Mouse (Mus musculus) liver, adult 2 months (tissue): ENCODE data around the gene Sfxn2.

Source experiments
- CTCF ChIP-seq: fragments of 200-500 bp; IDR thresholded peaks from 2 replicates; pipeline ENCODE4 v1.5.1; 2011; ENCODE audit warnings: low read depth, low read length, control low read depth
- POLR2A ChIP-seq: fragments of 200-500 bp; IDR thresholded peaks from 2 replicates; pipeline ENCODE4 v1.6.1; 2011; ENCODE audit warnings: low read length, control low read depth; ENCODE audit not compliant: insufficient read depth; ENCODE audit errors: extremely low read depth

GRCm38 (mm10) chr19:46573990-46574389 is 825 bp downstream of the Sfxn2 start:
- no peak for TF ChIP-seq CTCF
- no peak for TF ChIP-seq POLR2A
